19 mouse cellular contexts compared by ENCODE assay signal in the genomic region with DNA sequence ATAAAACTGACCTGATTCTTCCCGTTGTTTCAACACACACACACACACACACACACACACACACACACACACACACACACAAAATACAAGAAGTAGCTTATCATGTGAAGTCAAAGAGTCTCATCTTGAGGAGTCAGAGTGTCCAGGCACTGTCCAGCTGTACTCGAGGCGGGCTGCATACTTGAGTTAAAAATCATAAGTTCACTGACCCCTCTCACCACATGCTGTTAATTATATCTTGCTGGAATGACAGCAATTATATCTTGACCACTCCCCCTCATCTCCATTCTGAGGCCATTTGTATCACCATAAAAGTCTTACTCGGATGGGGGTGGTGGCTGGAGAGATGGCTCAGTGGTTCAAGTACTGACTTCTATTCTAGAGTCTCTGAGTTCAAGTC. TPM values are rescaled to one million over a fixed set of nuclear protein-coding genes. Genes with fewer than 3 reads are reported as not detected.
DNase-seq lines count a peak whose midpoint lies in the region; ATAC-seq and TF ChIP-seq lines count a peak whose summit lies in the region.
"Had no signal": no experiment of that assay in that cellular context is flagged by ENCODE, and none has a peak within 500 bp of the region (broad histone marks: within the 10 kb centered on the region; RNA-seq: fewer than 3 reads in every experiment).

No protein-coding gene starts in this region.

- no peaks in the 10 kb centered on the region for H3K27me3 ChIP-seq in heart, embryonic 11.5 days (ENCODE audit: control insufficient read depth, insufficient read depth, low read length)
- H3K27me3 ChIP-seq in lung, embryonic 14.5 days (ENCODE audit: insufficient read depth, low read length), result no peaks in the 10 kb centered on the region
- H3K27me3 ChIP-seq in neural tube, embryonic 15.5 days (replicated peaks), result no peaks in the 10 kb centered on the region
- H3K27me3 ChIP-seq: forebrain, embryonic 13.5 days; limb, embryonic 13.5 days; liver, embryonic 15.5 days; midbrain, embryonic 13.5 days had no signal

- no peak overlapping the region for H3K9ac ChIP-seq in heart, embryonic 11.5 days (ENCODE audit: low read depth, low read length)
- H3K9ac ChIP-seq in lung, embryonic 14.5 days, result no peak overlapping the region
- no peak overlapping the region for H3K9ac ChIP-seq in neural tube, embryonic 15.5 days (replicated peaks)
- H3K9ac ChIP-seq: forebrain, embryonic 13.5 days; hindbrain, embryonic 14.5 days; limb, embryonic 13.5 days; liver, embryonic 15.5 days; midbrain, embryonic 13.5 days had no signal

- ATAC-seq in heart, embryonic 11.5 days (replicated peaks; ENCODE audit: insufficient number of reproducible peaks, low FRiP score, low TSS enrichment), result no peak
- no peak for ATAC-seq in lung, embryonic 14.5 days (ENCODE audit: insufficient read depth)
- no peak for ATAC-seq in neural tube, embryonic 15.5 days (ENCODE audit: low FRiP score)
- ATAC-seq: forebrain, embryonic 13.5 days; intestine, embryonic 16.5 days; midbrain, embryonic 13.5 days had no signal

- H3K9me3 ChIP-seq in heart, embryonic 11.5 days (replicated peaks; ENCODE audit: control insufficient read depth, low read length), result no peaks in the 10 kb centered on the region
- no peaks in the 10 kb centered on the region for H3K9me3 ChIP-seq in lung, embryonic 14.5 days (ENCODE audit: low read depth, low read length)
- no peaks in the 10 kb centered on the region for H3K9me3 ChIP-seq in neural tube, embryonic 15.5 days (replicated peaks)
- H3K9me3 ChIP-seq: embryonic facial prominence, embryonic 10.5 days; forebrain, embryonic 13.5 days; limb, embryonic 13.5 days; liver, embryonic 15.5 days; midbrain, embryonic 13.5 days had no signal

- DNase-seq in heart, adult 11 months, result peak; percentile 82
- peak; percentile 32 for DNase-seq in lung, embryonic 14.5 days
- DNase-seq in lung, adult 2 months, result no peak
- DNase-seq in kidney, postnatal 10 days, result peak; percentile 61
- peak; percentile 54 for DNase-seq in retina, postnatal 1 day
- no peak for DNase-seq in layer of hippocampus, adult 8-10 months (ENCODE audit: low spot score in 2 of 2)
- DNase-seq: B cell, adult 2 months; cerebellum, adult 9-11 months; thymus, postnatal 4 days had no signal

- H3K4me1 ChIP-seq in heart, embryonic 11.5 days (ENCODE audit: control insufficient read depth, insufficient read depth, low read length), result peaks cover 5% of the 10 kb centered on the region; the same call in 1 of the 2 replicates
- H3K4me1 ChIP-seq in lung, embryonic 14.5 days (ENCODE audit: insufficient read depth), result no peaks in the 10 kb centered on the region
- no peaks in the 10 kb centered on the region for H3K4me1 ChIP-seq in lung, adult 2 months (ENCODE audit: control insufficient read depth, insufficient read depth, low read length)
- no peaks in the 10 kb centered on the region for H3K4me1 ChIP-seq in neural tube, embryonic 15.5 days
- H3K4me1 ChIP-seq: embryonic facial prominence, embryonic 10.5 days; limb, embryonic 13.5 days; liver, embryonic 15.5 days; midbrain, embryonic 13.5 days had no signal

- TF ChIP-seq POLR2A in lung, adult 2 months (IDR thresholded peaks at IDR 0.05; ENCODE audit: borderline replicate concordance, extremely low read depth, low read depth, low read length), result no peak

- H3K36me3 ChIP-seq in heart, embryonic 11.5 days (ENCODE audit: control insufficient read depth, insufficient read depth, low read length), result no peaks in the 10 kb centered on the region
- no peaks in the 10 kb centered on the region for H3K36me3 ChIP-seq in lung, embryonic 14.5 days (ENCODE audit: insufficient read depth)
- no peaks in the 10 kb centered on the region for H3K36me3 ChIP-seq in neural tube, embryonic 15.5 days
- H3K36me3 ChIP-seq: embryonic facial prominence, embryonic 10.5 days; limb, embryonic 13.5 days; liver, embryonic 15.5 days; midbrain, embryonic 13.5 days had no signal

- H3K4me2 ChIP-seq in heart, embryonic 11.5 days, result no peak overlapping the region
- H3K4me2 ChIP-seq in lung, embryonic 14.5 days, result no peak overlapping the region
- no peak overlapping the region for H3K4me2 ChIP-seq in neural tube, embryonic 15.5 days
- H3K4me2 ChIP-seq: forebrain, embryonic 13.5 days; hindbrain, embryonic 14.5 days; limb, embryonic 13.5 days; liver, embryonic 15.5 days; midbrain, embryonic 13.5 days had no signal

- H3K27ac ChIP-seq in heart, embryonic 11.5 days (ENCODE audit: low read depth, low read length), result no peak overlapping the region
- H3K27ac ChIP-seq in lung, embryonic 14.5 days (ENCODE audit: low read depth), result no peak overlapping the region
- no peak overlapping the region for H3K27ac ChIP-seq in neural tube, embryonic 15.5 days (replicated peaks)
- H3K27ac ChIP-seq: embryonic facial prominence, embryonic 10.5 days; forebrain, embryonic 13.5 days; hindbrain, embryonic 14.5 days; limb, embryonic 13.5 days; liver, embryonic 15.5 days; midbrain, embryonic 13.5 days had no signal

- H3K4me3 ChIP-seq in heart, embryonic 11.5 days (ENCODE audit: low read depth, low read length), result no peak overlapping the region
- no peak overlapping the region for H3K4me3 ChIP-seq in lung, embryonic 14.5 days (ENCODE audit: low read depth, low read length)
- H3K4me3 ChIP-seq in lung, adult 2 months (replicated peaks; ENCODE audit: extremely low read depth, low read depth, low read length), result no peak overlapping the region
- H3K4me3 ChIP-seq in neural tube, embryonic 15.5 days (replicated peaks), result no peak overlapping the region
- H3K4me3 ChIP-seq: embryonic facial prominence, embryonic 10.5 days; forebrain, embryonic 13.5 days; limb, embryonic 13.5 days; liver, embryonic 15.5 days; midbrain, embryonic 13.5 days had no signal

- no peak for TF ChIP-seq CTCF in lung, embryonic 14.5 days (IDR thresholded peaks at IDR 0.05; ENCODE audit: low read depth)
- TF ChIP-seq CTCF in lung, adult 2 months (IDR thresholded peaks at IDR 0.05; ENCODE audit: insufficient read depth, low read length), result no peak

- WGBS in heart, embryonic 11.5 days (ENCODE audit: insufficient replicate concordance), result 57% methylated on average over 4 of the region's 4 CpGs
- 22% methylated on average over 4 of the region's 4 CpGs for WGBS in lung, embryonic 14.5 days
- WGBS in lung, adult 2 months, result 41% methylated on average over 4 of the region's 4 CpGs
- 77% methylated on average over 4 of the region's 4 CpGs for WGBS in neural tube, embryonic 15.5 days

RNA-seq across cellular contexts. Expression of gene P3h2, which starts 58.5 kb away (rescaled TPM):
- 18.2 and 18.9 TPM in 2 replicates for polyA plus RNA-seq in heart, embryonic 11.5 days (2014; fragmentation: Nextera tagmentation; extraction: Ambion mirVana)
- polyA plus RNA-seq in lung, embryonic 14.5 days (2014; fragmentation: Nextera tagmentation; extraction: Ambion mirVana), result 9.1 and 9.3 TPM in 2 replicates
- 4.5 and 6.0 TPM in 2 replicates for polyA plus RNA-seq in lung, adult 2 months (2012; rRNA removed)
- 1 to 10 TPM; 4.6 to 6.7 (median 5.3) TPM for total RNA-seq in layer of hippocampus, adult 8-10 months (2022)
- polyA plus RNA-seq in neural tube, embryonic 15.5 days (2015; fragmentation: Nextera tagmentation; extraction: Ambion mirVana), result 1.4 and 1.9 TPM in 2 replicates
- total RNA-seq: megakaryocyte progenitor cell, adult 5-6 weeks had no signal

Comparison
In these comparisons a context has a peak if more than half of its experiments do, and no peak if none do; other contexts are left out.
1. DNase-seq: peak in heart, adult 11 months (single experiment), lung, embryonic 14.5 days (single experiment), kidney, postnatal 10 days (single experiment) and retina, postnatal 1 day (single experiment); none in lung, adult 2 months (single experiment) and layer of hippocampus, adult 8-10 months (0 of 2).